Mouse (Mus musculus) adrenal gland, postnatal 4 days (tissue): ENCODE results near the gene Klhl31. TPM values are rescaled to one million over a fixed set of nuclear protein-coding genes. Genes with fewer than 3 reads are reported as not detected.
A peak's percentile ranks its signal among the peaks of the same experiment; 100 is the strongest.

Source experiments
- DNase-seq, 2 experiments: peaks; one replicate each; pipeline ENCODE4 v3.0.0; 2021 to 2022; ENCODE audit warnings: low spot score in 2 of 2, mixed read lengths in 2 of 2
- total RNA-seq, 2 experiments: library from RNA; stranded (reverse); gene quantifications; 2 replicates each; pipeline ENCODE4 v1.2.3; 2021

Klhl31 gene
- total RNA-seq, 2 experiments from 2014 or later, result 2.0 to 5.0 TPM

GRCm38 (mm10) chr9:77623318-77624050 lies 12.8 kb upstream of the Klhl31 start:
- DNase-seq, result no peak

GRCm38 (mm10) chr9:77624171-77624570 lies 12.1 kb upstream of the Klhl31 start:
- no peak for DNase-seq

- no peak for DNase-seq
Measured at GRCm38 (mm10) chr9:77628676-77629075, 7.6 kb upstream of the Klhl31 start.

DNA sequence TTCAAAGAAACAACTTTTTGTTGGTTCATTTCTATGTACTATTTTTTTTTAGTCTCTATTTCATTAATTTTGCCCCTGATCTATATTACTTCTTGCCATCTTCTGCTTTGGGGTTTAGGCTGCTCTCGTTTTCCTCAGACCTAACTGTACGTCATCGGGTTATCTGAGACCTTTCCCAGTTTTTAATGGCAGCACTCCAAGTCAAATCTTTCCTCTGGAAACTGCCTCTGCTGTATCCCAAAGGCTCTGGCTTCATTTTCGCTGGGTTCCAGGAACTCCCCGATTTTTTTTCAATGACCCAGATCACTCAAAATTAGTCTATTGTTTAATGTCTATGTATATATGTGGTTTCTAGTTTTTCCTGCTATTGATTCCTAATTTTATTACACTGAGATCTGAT lies 6.6 kb upstream of the Klhl31 start:
- no peak for DNase-seq

GRCm38 (mm10) chr9:77630764-77631163 lies 5.5 kb upstream of the Klhl31 start:
- no peak for DNase-seq

DNA sequence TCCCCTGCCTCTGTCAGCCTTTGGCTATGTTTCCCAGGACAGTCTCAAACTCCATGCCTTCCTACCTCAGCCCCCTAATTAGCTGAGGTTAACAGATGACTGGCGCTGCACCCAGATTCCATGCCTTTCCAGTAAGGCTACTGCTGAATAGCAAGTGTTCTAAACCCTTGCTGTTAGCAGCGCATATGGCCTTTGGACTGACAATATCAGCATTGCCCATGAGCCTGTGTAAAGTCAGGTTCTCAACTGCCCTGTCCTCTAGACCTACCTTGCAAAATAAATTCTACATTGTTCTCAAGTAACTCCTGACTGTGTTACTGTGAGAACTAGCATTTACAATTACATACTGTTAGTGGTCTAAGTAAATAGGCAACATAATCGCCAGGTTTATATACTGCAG lies 3.9 kb upstream of the Klhl31 start:
- no peak for DNase-seq

DNA sequence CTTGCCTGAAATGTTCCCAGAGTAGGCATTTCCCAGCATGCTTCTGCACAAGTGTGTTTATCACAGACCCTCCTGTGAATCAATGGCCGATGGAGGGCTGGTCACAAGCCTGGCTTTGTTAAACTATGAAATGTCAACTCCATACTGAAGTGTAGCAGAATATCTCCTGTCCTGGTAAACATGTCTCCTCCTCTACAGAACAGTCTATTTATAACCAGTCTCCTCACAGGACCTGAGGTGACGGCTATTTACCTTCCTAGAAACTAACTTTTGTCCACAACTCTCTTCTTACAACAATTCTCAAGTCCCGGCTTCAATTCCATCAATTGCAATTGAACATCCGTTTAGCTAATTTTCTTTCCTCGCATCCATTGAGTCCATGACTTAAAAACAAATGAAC lies 297 bp upstream of the Klhl31 start:
- no peak for DNase-seq

GRCm38 (mm10) chr9:77637357-77637756 lies 1.1 kb downstream of the Klhl31 start:
- DNase-seq, result no peak

DNA sequence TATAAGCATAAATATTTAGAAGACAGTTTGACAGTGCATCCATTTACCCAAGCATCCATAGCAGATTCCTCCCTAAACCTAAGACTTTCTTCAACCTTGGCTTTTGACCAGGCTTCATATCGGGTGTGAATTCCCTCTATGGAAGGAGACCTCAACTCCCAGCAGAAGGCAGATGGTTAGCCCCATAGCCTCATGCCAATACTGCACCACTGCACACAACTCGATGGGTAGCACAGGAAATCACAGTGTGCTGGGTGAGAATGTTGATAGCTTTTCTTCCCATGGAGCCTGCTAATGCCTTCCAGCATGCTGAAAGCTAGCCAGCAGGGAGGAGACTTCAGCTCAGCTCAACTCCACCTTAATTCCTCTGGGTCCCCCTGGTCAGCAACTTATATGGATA lies 8.9 kb downstream of the Klhl31 start:
- no peak for DNase-seq

- no peak for DNase-seq
Measured at GRCm38 (mm10) chr9:77651847-77652246, 15.5 kb downstream of the Klhl31 start.

DNA sequence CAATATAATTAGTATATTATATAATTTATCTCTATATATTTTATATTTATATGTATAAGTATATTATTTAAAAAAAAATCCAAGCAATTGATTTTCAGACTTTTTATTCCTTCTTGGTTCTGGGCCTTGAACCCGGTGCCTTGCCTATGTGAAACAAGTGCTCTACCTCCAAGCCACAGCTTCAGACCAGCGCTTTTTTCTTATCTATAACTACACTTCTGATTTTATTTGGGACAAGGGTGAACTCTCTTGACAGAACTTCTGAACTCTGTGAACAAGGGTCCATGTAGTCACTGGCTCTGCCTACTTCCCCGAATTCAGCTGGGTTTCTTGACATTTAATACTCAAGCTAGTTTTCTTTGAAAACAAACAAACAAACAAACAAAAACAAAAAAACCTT lies 17.6 kb downstream of the Klhl31 start:
- no peak for DNase-seq

DNA sequence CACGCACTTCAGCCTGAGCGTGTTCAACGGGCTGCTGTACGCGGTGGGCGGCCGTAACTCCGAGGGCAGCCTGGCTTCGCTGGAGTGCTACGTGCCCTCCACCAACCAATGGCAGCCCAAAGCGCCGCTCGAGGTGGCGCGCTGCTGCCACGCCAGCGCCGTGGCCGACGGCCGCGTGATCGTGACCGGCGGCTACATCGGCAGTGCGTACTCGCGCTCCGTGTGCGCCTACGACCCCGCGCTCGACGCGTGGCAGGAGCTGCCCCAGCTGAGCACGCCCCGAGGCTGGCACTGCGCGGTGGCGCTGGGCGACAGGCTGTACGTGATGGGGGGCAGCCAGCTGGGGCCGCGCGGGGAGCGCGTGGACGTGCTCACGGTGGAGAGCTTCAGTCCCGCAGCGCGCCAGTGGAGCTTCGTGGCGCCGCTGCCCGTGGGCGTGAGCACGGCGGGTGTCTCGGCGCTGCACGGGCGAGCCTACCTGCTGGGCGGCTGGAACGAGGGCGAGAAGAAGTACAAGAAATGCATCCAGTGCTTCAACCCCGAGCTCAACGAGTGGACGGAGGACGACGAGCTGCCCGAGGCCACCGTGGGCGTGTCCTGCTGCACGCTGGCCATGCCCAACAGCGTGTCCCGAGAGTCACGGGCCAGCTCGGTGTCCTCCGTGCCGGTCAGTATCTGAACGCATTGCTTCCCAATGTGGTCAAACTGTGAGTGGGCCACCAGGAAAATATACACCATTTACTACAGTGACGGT lies 19.1 kb downstream of the Klhl31 start:
- DNase-seq, result peak in 1 of 2 experiments; percentile 5

- DNase-seq, result no peak
Measured at GRCm38 (mm10) chr9:77655935-77656288, 19.6 kb downstream of the Klhl31 start.

- no peak for DNase-seq
Measured at GRCm38 (mm10) chr9:77662917-77663316, 26.6 kb downstream of the Klhl31 start.

DNA sequence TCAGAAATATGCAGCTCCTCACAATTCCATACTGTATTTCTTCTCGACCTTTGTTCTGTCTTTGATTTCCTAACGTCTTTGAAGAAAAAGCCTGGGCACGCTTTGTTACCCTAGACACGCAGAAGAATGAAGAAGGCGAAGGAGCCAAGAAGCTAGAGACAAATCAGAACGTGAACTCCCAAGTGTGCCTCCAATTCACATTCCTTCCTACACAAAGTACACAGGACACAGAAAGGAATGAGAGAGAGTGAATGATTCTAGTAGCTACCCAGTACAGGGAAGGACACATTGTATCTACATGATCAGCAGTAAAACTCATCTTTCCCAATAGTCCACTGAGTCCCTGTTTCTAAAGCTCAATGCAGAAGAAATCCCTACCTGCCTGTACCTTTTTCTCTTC lies 33.8 kb downstream of the Klhl31 start:
- DNase-seq, result no peak

DNA sequence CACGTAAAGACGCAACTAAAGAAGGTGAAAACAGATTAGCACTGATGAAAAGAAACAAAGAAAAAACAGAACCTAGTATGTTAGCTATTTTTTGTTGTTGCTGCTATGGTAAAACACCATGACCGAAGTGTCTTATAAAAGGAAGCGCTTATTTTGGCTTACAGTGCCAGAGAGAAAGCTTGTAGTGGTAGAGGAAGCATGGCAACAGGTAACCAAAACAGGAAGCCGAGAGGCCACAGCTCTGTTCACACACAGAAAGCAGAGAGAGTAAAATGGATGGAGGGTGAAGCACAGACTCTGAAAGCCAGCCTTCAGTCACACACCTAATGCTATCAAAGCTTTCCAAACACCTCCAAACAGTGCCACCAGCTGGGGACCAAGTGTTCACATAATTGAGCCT lies 34.7 kb downstream of the Klhl31 start:
- no peak for DNase-seq

- no peak for DNase-seq
Measured at GRCm38 (mm10) chr9:77673218-77673617, 36.9 kb downstream of the Klhl31 start.

GRCm38 (mm10) chr9:77673986-77674385 lies 37.7 kb downstream of the Klhl31 start:
- DNase-seq, result no peak

DNA sequence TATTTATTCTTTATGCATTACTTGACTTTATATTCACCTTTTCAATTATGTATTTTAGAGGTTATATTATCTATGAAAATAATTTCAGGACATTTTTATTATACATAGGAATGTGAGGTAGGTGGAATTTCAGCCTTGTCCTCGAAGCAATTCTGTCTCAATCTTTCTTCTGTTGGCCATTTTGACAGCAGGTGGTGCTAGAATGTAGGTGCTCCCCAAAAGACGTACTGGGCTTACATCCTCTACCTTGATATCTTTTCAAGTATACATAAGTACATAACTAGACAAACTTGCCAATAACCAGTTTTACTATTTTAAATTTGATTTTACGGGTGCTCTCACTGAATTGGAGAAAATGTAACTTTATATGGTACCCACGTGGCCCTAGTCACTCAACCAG lies 48.6 kb downstream of the Klhl31 start:
- DNase-seq, result no peak

DNA sequence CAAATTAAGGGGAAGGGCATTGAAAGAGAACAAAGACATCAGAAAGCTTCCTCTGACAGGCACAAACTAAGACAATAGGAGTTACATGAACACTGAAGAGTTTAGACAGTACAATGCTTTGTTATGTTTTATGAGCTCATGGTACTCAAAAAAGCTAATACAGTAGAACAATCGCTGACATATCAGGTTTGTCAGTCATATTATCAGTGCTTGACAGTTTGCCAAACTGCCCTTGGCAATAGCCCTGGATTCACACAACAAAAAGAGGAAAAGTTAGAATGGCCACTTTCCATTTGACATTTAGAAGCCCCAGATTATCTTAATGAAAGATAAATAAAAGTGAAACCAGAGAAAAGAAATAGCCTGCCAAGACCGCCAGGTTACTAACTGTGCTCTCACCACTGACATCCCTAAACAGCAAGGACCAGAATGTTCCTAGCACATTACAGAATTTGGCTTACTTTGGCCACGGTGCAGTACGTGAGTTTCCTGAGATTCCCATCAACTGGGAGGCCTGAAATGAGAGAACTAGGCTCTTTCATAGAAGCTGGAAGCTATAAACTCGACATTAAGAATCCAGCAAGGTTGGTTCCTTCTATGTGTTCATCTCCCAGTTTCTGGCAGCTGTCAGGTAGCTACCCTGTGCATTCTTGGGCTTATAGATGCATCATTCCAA lies 49.7 kb downstream of the Klhl31 start:
- DNase-seq, result no peak

- no peak for DNase-seq
Measured at GRCm38 (mm10) chr9:77692707-77693106, 56.4 kb downstream of the Klhl31 start.

- no peak for DNase-seq
Measured at GRCm38 (mm10) chr9:77693405-77693804, 57.1 kb downstream of the Klhl31 start.
